Mouse (Mus musculus): Measurements from ENCODE around the gene Efemp2.

The Efemp2 gene

GRCm38 (mm10) chr19:5473720-5474119 lies at the start of gene Efemp2:
Gene Efemp2 (plus strand): TSS chr19:5473954.
- DNase-seq (ENCODE audit: low spot score in 2 of 2) = peak; percentile 83 to 89

- DNase-seq (ENCODE audit: low spot score in 2 of 2) = peak in 1 of 2 experiments; percentile 60
Measured at GRCm38 (mm10) chr19:5424092-5424781, 49.5 kb upstream of the Efemp2 start.

GRCm38 (mm10) chr19:5424782-5425741 lies 48.7 kb upstream of the Efemp2 start, which contains the start of the genes Drap1 and AI837181:
Gene Drap1 (minus strand): TSS chr19:5424979.
Gene AI837181 (plus strand): TSS chr19:5425144.
- peak; percentile 88 to 92 for DNase-seq (ENCODE audit: low spot score in 2 of 2)

GRCm38 (mm10) chr19:5425906-5426565 lies 47.7 kb upstream of the Efemp2 start:
- no peak for DNase-seq (ENCODE audit: low spot score in 2 of 2)

- no peak for DNase-seq (ENCODE audit: low spot score in 2 of 2)
Measured at GRCm38 (mm10) chr19:5426640-5427290, 47.0 kb upstream of the Efemp2 start.

GRCm38 (mm10) chr19:5428083-5428482 lies 45.7 kb upstream of the Efemp2 start:
- no peak for DNase-seq (ENCODE audit: low spot score in 2 of 2)

GRCm38 (mm10) chr19:5429219-5429618 lies 44.5 kb upstream of the Efemp2 start:
- DNase-seq (ENCODE audit: low spot score in 2 of 2) = no peak

GRCm38 (mm10) chr19:5429806-5430205 lies 43.9 kb upstream of the Efemp2 start:
- peak in 1 of 2 experiments; percentile 39 for DNase-seq (ENCODE audit: low spot score in 2 of 2)

GRCm38 (mm10) chr19:5430408-5430807 lies 43.3 kb upstream of the Efemp2 start:
- DNase-seq (ENCODE audit: low spot score in 2 of 2) = no peak

- peak in 1 of 2 experiments; percentile 53 for DNase-seq (ENCODE audit: low spot score in 2 of 2)
Measured at GRCm38 (mm10) chr19:5431911-5432464, 41.8 kb upstream of the Efemp2 start.

GRCm38 (mm10) chr19:5432992-5433852 lies 40.5 kb upstream of the Efemp2 start:
- peak; percentile 36 to 63 for DNase-seq (ENCODE audit: low spot score in 2 of 2)

GRCm38 (mm10) chr19:5433951-5434350 lies 39.8 kb upstream of the Efemp2 start:
- DNase-seq (ENCODE audit: low spot score in 2 of 2) = no peak

GRCm38 (mm10) chr19:5444371-5444908 lies 29.3 kb upstream of the Efemp2 start:
- DNase-seq (ENCODE audit: low spot score in 2 of 2) = no peak

GRCm38 (mm10) chr19:5444954-5445353 lies 28.8 kb upstream of the Efemp2 start:
- no peak for DNase-seq (ENCODE audit: low spot score in 2 of 2)

GRCm38 (mm10) chr19:5445747-5446146 lies 28.0 kb upstream of the Efemp2 start:
- DNase-seq (ENCODE audit: low spot score in 2 of 2) = no peak

- peak; percentile 59 to 63 for DNase-seq (ENCODE audit: low spot score in 2 of 2)
Measured at GRCm38 (mm10) chr19:5447515-5448353, 26.0 kb upstream of the Efemp2 start, which contains the start of gene Fosl1. Gene Fosl1 (plus strand): TSS chr19:5447547.

GRCm38 (mm10) chr19:5448354-5449150 lies 25.2 kb upstream of the Efemp2 start:
- DNase-seq (ENCODE audit: low spot score in 2 of 2) = no peak

- no peak for DNase-seq (ENCODE audit: low spot score in 2 of 2)
Measured at GRCm38 (mm10) chr19:5449673-5450072, 24.1 kb upstream of the Efemp2 start.

Measured in heart, adult 9 months (tissue).